Mouse (Mus musculus) heart, embryonic 13.5 days (tissue): Measurements from ENCODE around the gene Slc35f4. TPM values are rescaled to one million over a fixed set of nuclear protein-coding genes. Genes with fewer than 3 reads are reported as not detected.

ENCODE experiments used
- ATAC-seq: fragments of 200-750 bp; cut with Nextera tagmentation; 2 replicates; pipeline ENCODE4 v1.8.0; 2017; ENCODE audit warnings: moderate TSS enrichment; ENCODE audit not compliant: insufficient number of reproducible peaks, low FRiP score, low TSS enrichment; ENCODE audit errors: extremely low read depth
- H3K27ac ChIP-seq: fragments of 300-500 bp; sonication (generic); replicated peaks from 2 replicates; pipeline ENCODE4 v1.5.1; 2015; ENCODE audit warnings: moderate library complexity, mild to moderate bottlenecking, inconsistent platforms
- H3K27me3 ChIP-seq: fragments of 300-500 bp; sonication (generic); replicated peaks from 2 replicates; pipeline ENCODE4 v1.6.1; 2015; ENCODE audit warnings: mild to moderate bottlenecking, inconsistent platforms
- H3K36me3 ChIP-seq: fragments of 300-500 bp; sonication (generic); 2 replicates; pipeline ENCODE4 v1.6.1; 2015; ENCODE audit warnings: mild to moderate bottlenecking, inconsistent platforms
- H3K4me1 ChIP-seq: fragments of 300-500 bp; sonication (generic); 2 replicates; pipeline ENCODE4 v1.6.1; 2015; ENCODE audit warnings: inconsistent platforms
- H3K4me2 ChIP-seq: fragments of 300-500 bp; sonication (generic); 2 replicates; pipeline ENCODE4 v1.6.1; 2015; ENCODE audit warnings: inconsistent platforms, mild to moderate bottlenecking, moderate library complexity
- H3K4me3 ChIP-seq: fragments of 300-500 bp; sonication (generic); 2 replicates; pipeline ENCODE4 v1.5.1; 2015; ENCODE audit warnings: moderate library complexity, mild to moderate bottlenecking, inconsistent platforms
- H3K9ac ChIP-seq: fragments of 300-500 bp; sonication (generic); 2 replicates; pipeline ENCODE4 v1.6.1; 2015; ENCODE audit warnings: inconsistent platforms, mild to moderate bottlenecking, moderate library complexity
- H3K9me3 ChIP-seq: fragments of 300-500 bp; sonication (generic); 2 replicates; pipeline ENCODE4 v1.6.1; 2016; ENCODE audit warnings: inconsistent platforms
- WGBS: fragments of 180-500 bp; shearing (Covaris S2); methylation state at CpG from one replicate; pipeline ENCODE4 v1.1.7; 2015; ENCODE audit warnings: mixed read lengths; 5-methylcytosine and 5-hydroxymethylcytosine counted together
- microRNA-seq: library from miRNA; unstranded; fragments of <30 nt; microRNA quantifications from one replicate; pipeline ENCODE4, GENCODE M21; 2016
- polyA plus RNA-seq: library from polyadenylated mRNA; unstranded; fragments of >200 nt; fragmentation: Nextera tagmentation; extraction: Ambion mirVana; gene quantifications from 2 replicates; pipeline ENCODE4 v1.2.1, GENCODE M21; 2015

Slc35f4 gene
- polyA plus RNA-seq, 1 experiment from 2014 or later: 0.05 TPM

GRCm38 (mm10) chr14:49275376-49275775, 250.5 kb downstream of the Slc35f4 start:
- Histone ChIP-seq H3K4me1 (no peaks in the 10 kb centered on the region), H3K27ac (no peak overlapping the region), H3K9me3 (no peaks in the 10 kb centered on the region), H3K27me3 (no peaks in the 10 kb centered on the region), H3K4me3 (no peak overlapping the region), H3K9ac (no peak overlapping the region), H3K4me2 (no peak overlapping the region), H3K36me3 (no peaks in the 10 kb centered on the region)
- ATAC-seq: no peak
- 30% methylated on average over 2 of the region's 2 CpGs for WGBS

- no peak overlapping the region for H3K4me2 ChIP-seq
- H3K9me3 ChIP-seq: no peaks in the 10 kb centered on the region
- H3K4me1 ChIP-seq: no peaks in the 10 kb centered on the region
- H3K36me3 ChIP-seq: no peaks in the 10 kb centered on the region
- H3K9ac ChIP-seq: no peak overlapping the region
- ATAC-seq: no peak
- WGBS: 63% methylated on average over 5 of the region's 5 CpGs
- no peak overlapping the region for H3K27ac ChIP-seq
- no peak overlapping the region for H3K4me3 ChIP-seq
- H3K27me3 ChIP-seq: no peaks in the 10 kb centered on the region
These were observed 260.4 kb downstream of the Slc35f4 start for GRCm38 (mm10) chr14:49265286-49266002.

Small RNA genes within 50 kb of the gene (microRNA-seq; reads per million reads assigned to microRNA genes)
- not detected for gene Gm22949
